Mouse (Mus musculus) heart, postnatal 0 days (tissue): ENCODE measurements at regions not wholly inside any gene's neighbourhood (a gene's known extent, or its start where the extent isn't known, plus 50 kb on each side); places are given as distances from the start of the nearest gene placed in this dataset.

Experiments used
- CTCF ChIP-seq: IDR thresholded peaks from 2 replicates; pipeline ENCODE4 v1.5.1; 2016; ENCODE audit warnings: antibody characterized with exemption, control low read depth, low read depth
- EP300 ChIP-seq: IDR thresholded peaks from 2 replicates; pipeline ENCODE4 v1.6.1; 2016; ENCODE audit warnings: antibody characterized with exemption, low read depth

- TF ChIP-seq CTCF = no peak
- no peak for TF ChIP-seq EP300
These were observed 171.9 kb upstream of the Cd180 start for GRCm38 (mm10) chr13:102521427-102521826.
